Mouse (Mus musculus): Measurements from ENCODE around the gene Slc35e3.

The Slc35e3 gene

GRCm38 (mm10) chr10:117695605-117696004 is 50.6 kb downstream of the Slc35e3 start:
- DNase-seq: no peak

GRCm38 (mm10) chr10:117695027-117695426 is 51.1 kb downstream of the Slc35e3 start:
- DNase-seq: no peak

GRCm38 (mm10) chr10:117694255-117694953 is 51.8 kb downstream of the Slc35e3 start:
- DNase-seq: no peak

GRCm38 (mm10) chr10:117692953-117693352 is 53.2 kb downstream of the Slc35e3 start:
- no peak for DNase-seq

GRCm38 (mm10) chr10:117692173-117692572 is 54.0 kb downstream of the Slc35e3 start:
- no peak for DNase-seq

DNA sequence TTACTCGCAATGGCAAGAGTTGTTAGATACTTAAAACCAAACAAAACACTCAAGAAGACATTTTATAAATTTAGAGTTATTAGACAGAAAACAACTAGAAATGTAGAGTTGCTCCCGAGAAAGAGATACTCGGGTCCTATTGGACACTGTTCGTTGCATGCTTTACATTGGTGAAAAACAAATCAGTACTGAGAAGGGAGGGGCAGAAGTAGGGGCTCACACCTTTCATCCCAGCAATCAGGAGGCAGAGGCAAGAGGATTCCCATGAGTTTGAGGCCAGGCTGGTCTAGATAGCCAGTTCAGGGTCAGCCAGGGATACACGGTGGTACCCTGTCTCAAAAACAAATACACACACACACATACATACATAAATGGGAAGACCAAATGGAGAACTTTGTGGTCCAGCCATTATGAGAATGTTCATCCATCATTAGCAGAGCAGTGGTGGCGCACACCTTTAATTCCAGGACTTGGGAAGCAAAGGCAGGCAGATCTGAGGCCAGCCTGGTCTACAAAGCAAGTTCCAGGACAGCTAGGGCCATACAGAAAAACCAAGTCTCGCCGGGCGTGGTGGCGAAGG is 54.7 kb downstream of the Slc35e3 start:
- no peak for DNase-seq

DNA sequence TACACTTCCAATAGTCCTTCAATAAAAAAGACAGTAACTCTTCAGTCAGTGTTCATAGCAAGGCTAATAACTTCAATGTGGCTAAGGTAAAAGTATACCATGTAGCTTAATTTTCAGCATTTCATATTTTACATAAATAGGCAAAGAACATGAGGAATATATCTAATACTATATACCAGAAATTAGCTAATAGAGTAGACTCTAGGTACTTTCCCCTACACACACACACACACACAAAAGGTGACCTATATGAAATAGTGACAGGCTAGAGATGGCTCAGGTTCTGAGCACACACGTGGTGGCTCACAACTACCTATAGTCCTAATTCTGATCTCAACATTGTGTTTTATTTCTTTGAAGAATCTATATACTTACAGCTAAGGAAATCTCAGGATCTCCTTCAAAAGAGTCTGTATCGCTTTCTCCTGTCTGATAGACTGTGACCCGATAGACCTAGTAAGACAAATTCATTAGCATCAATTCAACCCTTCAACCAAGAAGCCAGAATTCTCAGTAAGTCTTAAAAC is 55.3 kb downstream of the Slc35e3 start:
- no peak for DNase-seq

DNA sequence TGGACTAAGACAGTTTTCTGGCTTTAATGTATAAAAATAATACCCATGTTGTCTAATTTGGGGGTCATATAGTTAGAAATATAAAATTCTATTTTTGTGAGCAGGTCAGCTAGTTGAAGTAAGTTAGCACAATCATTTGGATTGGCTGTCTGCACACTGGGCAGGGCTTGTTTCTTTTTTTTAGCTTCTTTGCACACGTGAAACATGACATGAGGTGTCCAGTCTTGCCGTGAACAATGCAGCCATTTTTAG is 56.1 kb downstream of the Slc35e3 start:
- DNase-seq: no peak

GRCm38 (mm10) chr10:117689297-117690100 is 56.7 kb downstream of the Slc35e3 start:
- DNase-seq: no peak

DNA sequence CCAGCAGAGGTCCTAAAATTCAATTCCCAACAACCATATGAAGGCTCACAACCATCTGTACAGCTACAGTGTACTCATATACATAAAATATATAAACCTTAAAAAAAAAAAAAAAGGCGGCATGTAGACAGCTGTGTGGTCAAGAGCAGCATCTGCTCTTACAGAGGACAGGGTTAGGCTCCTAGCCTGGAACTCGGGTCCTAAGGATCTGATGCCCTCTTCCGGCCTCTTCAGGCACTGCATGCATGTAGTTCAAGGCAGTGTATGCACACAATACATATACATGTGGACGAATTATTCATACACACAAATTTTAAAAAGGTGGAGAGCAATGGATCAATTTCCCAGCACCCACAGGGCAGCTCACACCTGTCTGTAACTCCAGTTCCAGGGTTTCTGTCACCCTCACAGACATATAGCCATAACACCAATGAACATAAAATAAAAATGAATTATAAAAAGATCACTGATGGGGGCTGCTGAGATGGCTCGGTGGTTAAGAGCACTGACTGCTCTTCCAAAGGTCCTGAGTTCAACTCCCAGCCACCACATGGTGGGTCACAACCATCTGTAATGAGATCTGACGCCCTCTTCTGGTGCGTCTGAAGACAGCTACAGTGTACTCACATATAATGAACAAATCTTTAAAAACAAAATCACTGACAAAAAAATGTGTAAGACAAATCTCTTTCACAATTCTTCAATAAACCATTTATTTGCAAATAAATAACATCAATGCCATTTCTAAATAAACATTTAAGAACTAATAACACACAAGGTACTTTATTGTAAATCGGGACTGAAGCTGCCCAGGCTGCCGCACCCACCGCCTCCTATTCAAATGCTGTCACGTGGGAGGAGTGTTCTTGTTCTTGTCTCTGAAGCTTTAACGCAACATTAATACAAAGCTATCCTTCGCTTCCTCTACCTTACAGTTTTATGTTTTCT is 57.7 kb downstream of the Slc35e3 start:
- peak; percentile 55 for DNase-seq

- DNase-seq: no peak
Measured at GRCm38 (mm10) chr10:117687577-117687976, 58.6 kb downstream of the Slc35e3 start.

GRCm38 (mm10) chr10:117687018-117687417 is 59.1 kb downstream of the Slc35e3 start:
- no peak for DNase-seq

GRCm38 (mm10) chr10:117685849-117686591 is 60.1 kb downstream of the Slc35e3 start:
- no peak for DNase-seq

DNA sequence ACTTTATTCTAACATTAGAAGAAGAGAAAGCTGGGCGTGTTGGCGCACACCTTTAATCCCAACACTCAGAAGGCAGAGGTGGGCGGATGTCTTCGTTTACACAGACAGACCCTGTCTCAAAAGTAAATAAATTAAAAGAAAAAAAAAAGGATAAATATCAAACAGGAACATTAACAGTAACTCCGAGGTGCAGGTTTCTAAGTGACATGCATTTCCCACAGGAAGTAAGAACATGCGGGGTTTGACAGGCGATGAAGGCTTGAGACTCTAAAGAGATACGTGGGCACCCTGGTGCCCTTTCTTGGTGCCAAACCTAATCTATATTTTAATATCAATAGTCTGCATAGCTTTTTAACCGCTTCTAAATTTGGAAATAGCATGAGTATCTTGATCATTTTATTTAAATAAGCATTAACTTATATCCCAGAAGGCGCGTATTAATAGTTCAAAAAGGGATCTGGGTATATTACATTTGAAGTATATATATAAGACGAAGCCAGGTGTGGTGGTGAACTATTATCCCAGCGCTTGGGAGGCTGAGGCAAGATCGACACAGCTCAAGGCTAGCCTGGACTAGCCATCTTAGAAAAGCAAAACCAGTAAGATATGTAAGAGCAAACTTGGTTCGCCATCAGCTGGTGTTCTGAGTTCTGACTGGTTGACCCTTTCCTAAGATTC is 60.9 kb downstream of the Slc35e3 start:
- DNase-seq: no peak

GRCm38 (mm10) chr10:117684298-117685170 is 61.6 kb downstream of the Slc35e3 start:
- no peak for DNase-seq

GRCm38 (mm10) chr10:117683734-117684037 is 62.5 kb downstream of the Slc35e3 start:
- no peak for DNase-seq

Measured in thymus, postnatal 4 days (tissue).